Mouse (Mus musculus): Measurements from ENCODE around the gene Plekhg6.

Gene Plekhg6

GRCm38 (mm10) chr6:125325337-125325736 lies 55.3 kb downstream of the Plekhg6 start:
- ATAC-seq (ENCODE audit: low TSS enrichment): no peak

- ATAC-seq (ENCODE audit: low TSS enrichment): no peak
These were observed 57.0 kb downstream of the Plekhg6 start for GRCm38 (mm10) chr6:125323547-125323946.

GRCm38 (mm10) chr6:125322794-125323193 lies 57.8 kb downstream of the Plekhg6 start:
- ATAC-seq (ENCODE audit: low TSS enrichment): peak; percentile 44; the same call in 1 of the 2 replicates

GRCm38 (mm10) chr6:125321114-125321855 lies 59.3 kb downstream of the Plekhg6 start:
- ATAC-seq (ENCODE audit: low TSS enrichment): no peak

- ATAC-seq (ENCODE audit: low TSS enrichment): no peak
These were observed 60.3 kb downstream of the Plekhg6 start, which contains the start of gene Scnn1a for GRCm38 (mm10) chr6:125320323-125320722. Gene Scnn1a (plus strand): TSS chr6:125320659.

GRCm38 (mm10) chr6:125319919-125320296 lies 60.7 kb downstream of the Plekhg6 start:
- no peak; the same call in 1 of the 2 replicates for ATAC-seq (ENCODE audit: low TSS enrichment)

GRCm38 (mm10) chr6:125318981-125319918 lies 61.3 kb downstream of the Plekhg6 start:
- no peak for ATAC-seq (ENCODE audit: low TSS enrichment)

- no peak for ATAC-seq (ENCODE audit: low TSS enrichment)
These were observed 63.5 kb downstream of the Plekhg6 start for GRCm38 (mm10) chr6:125317077-125317476.

GRCm38 (mm10) chr6:125314746-125315145 lies 65.8 kb downstream of the Plekhg6 start:
- no peak for ATAC-seq (ENCODE audit: low TSS enrichment)

- ATAC-seq (ENCODE audit: low TSS enrichment): peak; percentile 38
These were observed 66.4 kb downstream of the Plekhg6 start for GRCm38 (mm10) chr6:125314231-125314563.

- peak; percentile 73 for ATAC-seq (ENCODE audit: low TSS enrichment)
These were observed 66.9 kb downstream of the Plekhg6 start, which contains the start of gene Ltbr for GRCm38 (mm10) chr6:125313546-125314230. Gene Ltbr (minus strand): TSS chr6:125313885.

Data from frontal cortex, adult (tissue).